Mouse (Mus musculus) macrophage (primary cell): Measurements from ENCODE around the gene Slc25a11. TPM values are rescaled to one million over a fixed set of nuclear protein-coding genes. Genes with fewer than 3 reads are reported as not detected.

Experiments
- H3K27ac ChIP-seq: fragments of 350-480 bp; formaldehyde crosslinking; 2 replicates; pipeline ENCODE4 v1.9.0; 2021
- H3K36me3 ChIP-seq: fragments of 350-480 bp; formaldehyde crosslinking; 2 replicates; pipeline ENCODE4 v1.9.0; 2021; ENCODE audit errors: inconsistent target
- H3K4me3 ChIP-seq: fragments of 350-480 bp; formaldehyde crosslinking; 2 replicates; pipeline ENCODE4 v1.9.0; 2021; ENCODE audit errors: inconsistent target
- H3K79me2 ChIP-seq: fragments of 350-480 bp; formaldehyde crosslinking; 2 replicates; pipeline ENCODE4 v1.9.0; 2021; ENCODE audit errors: inconsistent target
- WGBS: methylation state at CpG from one replicate; pipeline ENCODE4 v1.1.7; 2026; ENCODE audit warnings: inconsistent platforms; ENCODE audit not compliant: missing documents; 5-methylcytosine and 5-hydroxymethylcytosine counted together
- polyA plus RNA-seq: library from polyadenylated mRNA; stranded (reverse); fragments of 250-400 nt; gene quantifications from 3 replicates; pipeline ENCODE4 v1.2.4, GENCODE M21; 2018; ENCODE audit warnings: inconsistent platforms

Slc25a11 gene
- polyA plus RNA-seq, 1 experiment from 2014 or later: 53.0 TPM

GRCm38 (mm10) chr11:70608381-70609066 is 38.8 kb downstream of the Slc25a11 start:
- WGBS: 96% methylated on average over 25 of the region's 26 CpGs
- Histone ChIP-seq H3K4me3 (no peak overlapping the region), H3K27ac (no peak overlapping the region), H3K79me2 (no peaks in the 10 kb centered on the region), H3K36me3 (peaks cover 79% of the 10 kb centered on the region; the same call in 1 of the 2 replicates)

GRCm38 (mm10) chr11:70607611-70608010 is 39.7 kb downstream of the Slc25a11 start:
- peaks cover 77% of the 10 kb centered on the region for H3K36me3 ChIP-seq

GRCm38 (mm10) chr11:70606717-70607116 is 40.6 kb downstream of the Slc25a11 start:
- Histone ChIP-seq H3K79me2 (no peaks in the 10 kb centered on the region), H3K36me3 (peaks cover 75% of the 10 kb centered on the region), H3K27ac (no peak overlapping the region), H3K4me3 (no peak overlapping the region)
- 95% methylated on average over 12 of the region's 12 CpGs for WGBS

More at GRCm38 (mm10) chr11:70607611-70608010, 39.7 kb downstream of the Slc25a11 start:
- Histone ChIP-seq H3K79me2 (no peaks in the 10 kb centered on the region), H3K27ac (no peak overlapping the region), H3K4me3 (no peak overlapping the region)
- WGBS: 92% methylated on average over 9 of the region's 9 CpGs

- 67% methylated on average over 13 of the region's 14 CpGs for WGBS
- Histone ChIP-seq H3K36me3 (peaks cover 70% of the 10 kb centered on the region), H3K4me3 (no peak overlapping the region), H3K27ac (no peak overlapping the region), H3K79me2 (no peaks in the 10 kb centered on the region)
Measured at GRCm38 (mm10) chr11:70605024-70605566, 42.2 kb downstream of the Slc25a11 start.

GRCm38 (mm10) chr11:70598451-70598953 is 48.8 kb downstream of the Slc25a11 start:
- Histone ChIP-seq H3K27ac (no peak overlapping the region), H3K79me2 (peaks cover 17% of the 10 kb centered on the region; the same call in 1 of the 2 replicates), H3K36me3 (peaks cover 20% of the 10 kb centered on the region), H3K4me3 (no peak overlapping the region)
- WGBS: 55% methylated on average over 9 of the region's 9 CpGs

- H3K27ac ChIP-seq: peak overlapping the region; percentile 89
- no peak overlapping the region for H3K4me3 ChIP-seq
- 42% methylated on average over 6 of the region's 6 CpGs for WGBS
- peaks cover 15% of the 10 kb centered on the region for H3K36me3 ChIP-seq
- peaks cover 28% of the 10 kb centered on the region; the same call in 1 of the 2 replicates for H3K79me2 ChIP-seq
Measured at GRCm38 (mm10) chr11:70597301-70597700, 50.0 kb downstream of the Slc25a11 start.

- H3K27ac ChIP-seq: peak overlapping the region; percentile 89
- WGBS: 86% methylated on average over 4 of the region's 4 CpGs
- no peak overlapping the region for H3K4me3 ChIP-seq
- peaks cover 7% of the 10 kb centered on the region; the same call in 1 of the 2 replicates for H3K36me3 ChIP-seq
- H3K79me2 ChIP-seq: peaks cover 40% of the 10 kb centered on the region; the same call in 1 of the 2 replicates
Measured at GRCm38 (mm10) chr11:70596094-70596493, 51.2 kb downstream of the Slc25a11 start.

- no peak overlapping the region for H3K4me3 ChIP-seq
- WGBS: 0% methylated on average over 1 of the region's 2 CpGs
- H3K79me2 ChIP-seq: peaks cover 45% of the 10 kb centered on the region; the same call in 1 of the 2 replicates
- peaks cover 7% of the 10 kb centered on the region; the same call in 1 of the 2 replicates for H3K36me3 ChIP-seq
- H3K27ac ChIP-seq: peak overlapping the region; percentile 89
Measured at GRCm38 (mm10) chr11:70595638-70596037, 51.6 kb downstream of the Slc25a11 start.

GRCm38 (mm10) chr11:70594253-70594989 is 52.9 kb downstream of the Slc25a11 start:
- peaks cover 57% of the 10 kb centered on the region; the same call in 1 of the 2 replicates for H3K79me2 ChIP-seq
- H3K27ac ChIP-seq: peak overlapping the region; percentile 89
- WGBS: 80% methylated on average over 14 of the region's 15 CpGs
- H3K36me3 ChIP-seq: peaks cover 6% of the 10 kb centered on the region; the same call in 1 of the 2 replicates
- no peak overlapping the region for H3K4me3 ChIP-seq

Other genes with a start within 250 kb of the Slc25a11 start
- gene Pelp1, start 237.4 kb downstream of the Slc25a11 start, polyA plus RNA-seq: 16.8 to 21.8 TPM (median 20.3 TPM) in 3 replicates
- 230 to 319 TPM (median 312 TPM) in 3 replicates for gene Arrb2, start 214.8 kb downstream of the Slc25a11 start, polyA plus RNA-seq
- gene Med11, start 195.6 kb downstream of the Slc25a11 start, polyA plus RNA-seq: 29.8 to 44.9 TPM (median 39.4 TPM) in 3 replicates
- 2.4 to 5.2 TPM (median 4.4 TPM) in 3 replicates for gene Zmynd15, start 188.0 kb downstream of the Slc25a11 start, polyA plus RNA-seq
- 84.4 to 133 TPM (median 111 TPM) in 3 replicates for gene Cxcl16, start 187.5 kb downstream of the Slc25a11 start, polyA plus RNA-seq
- 2.7 to 4.1 TPM in 2 of 3 replicates, not detected in the other for gene Tm4sf5, start 142.2 kb downstream of the Slc25a11 start, polyA plus RNA-seq
- not detected in 3 replicates for gene Vmo1, start 132.9 kb downstream of the Slc25a11 start, polyA plus RNA-seq
- not detected in 3 replicates for gene Gltpd2, start 128.3 kb downstream of the Slc25a11 start, polyA plus RNA-seq
- gene Psmb6, start 122.1 kb downstream of the Slc25a11 start, polyA plus RNA-seq: 305 to 399 TPM (median 395 TPM) in 3 replicates
- not detected in 3 replicates for gene Gm40193, start 114.5 kb downstream of the Slc25a11 start, polyA plus RNA-seq
- 19.1 to 36.3 TPM (median 25.0 TPM) in 3 replicates for gene Pld2, start 107.4 kb downstream of the Slc25a11 start, polyA plus RNA-seq
- gene Mink1, start 84.6 kb downstream of the Slc25a11 start, polyA plus RNA-seq: 23.4 to 63.5 TPM (median 51.1 TPM) in 3 replicates
- gene 4930544D05Rik, start 31.6 kb downstream of the Slc25a11 start, polyA plus RNA-seq: not detected in 3 replicates
- gene Chrne, start 28.3 kb downstream of the Slc25a11 start, polyA plus RNA-seq: not detected in 3 replicates
- 0.09 to 2.0 TPM (median 0.28 TPM) in 3 replicates for gene Gp1ba, start 8.4 kb downstream of the Slc25a11 start, polyA plus RNA-seq
- 11.6 to 41.2 TPM (median 23.9 TPM) in 3 replicates for gene Rnf167, start 244 bp downstream of the Slc25a11 start, polyA plus RNA-seq
- gene Pfn1, start 7.2 kb upstream of the Slc25a11 start, polyA plus RNA-seq: 1,563 to 2,873 TPM (median 2,872 TPM) in 3 replicates
- gene Eno3, start 9.7 kb upstream of the Slc25a11 start, polyA plus RNA-seq: 3.0 to 5.4 TPM (median 4.8 TPM) in 3 replicates
- 72.0 to 176 TPM (median 83.0 TPM) in 3 replicates for gene Spag7, start 21.9 kb upstream of the Slc25a11 start, polyA plus RNA-seq
- 35.3 to 53.1 TPM (median 41.4 TPM) in 3 replicates for gene Camta2, start 40.6 kb upstream of the Slc25a11 start, polyA plus RNA-seq
- gene Inca1, start 52.7 kb upstream of the Slc25a11 start, polyA plus RNA-seq: 0.32 to 0.85 TPM (median 0.36 TPM) in 3 replicates
- gene Kif1c, start 53.1 kb upstream of the Slc25a11 start, polyA plus RNA-seq: 60.6 to 75.9 TPM (median 62.3 TPM) in 3 replicates
- gene Zfp3, start 116.7 kb upstream of the Slc25a11 start, polyA plus RNA-seq: 3.6 to 4.3 TPM (median 3.6 TPM) in 3 replicates
- gene Scimp, start 165.1 kb upstream of the Slc25a11 start, polyA plus RNA-seq: 1.2 to 5.3 TPM (median 2.4 TPM) in 3 replicates
- 27.9 to 38.0 TPM (median 32.0 TPM) in 3 replicates for gene Rabep1, start 197.3 kb upstream of the Slc25a11 start, polyA plus RNA-seq